10 mouse cellular contexts compared by ENCODE assay signal in the genomic region with DNA sequence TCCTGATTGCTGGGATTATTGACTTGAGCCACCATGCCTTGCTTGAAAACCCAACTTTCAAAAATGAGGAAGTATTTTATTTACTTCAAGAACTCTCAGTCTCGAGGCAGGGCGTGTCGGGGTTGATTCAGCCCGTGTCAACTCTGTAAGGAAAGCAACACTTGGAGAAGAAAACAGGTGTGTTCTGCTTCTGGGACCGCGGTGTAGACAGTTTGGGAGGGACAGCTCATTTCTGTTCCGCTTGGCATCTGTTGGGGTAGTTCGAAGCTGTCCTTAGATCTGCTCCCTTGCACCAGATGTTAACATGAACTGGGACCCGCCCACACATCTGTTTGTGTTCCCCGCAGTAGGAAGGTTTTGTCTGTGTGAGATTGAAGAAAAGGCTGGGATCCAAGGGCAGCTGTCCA. TPM values are rescaled to one million over a fixed set of nuclear protein-coding genes. Genes with fewer than 3 reads are reported as not detected.
DNase-seq lines count a peak whose midpoint lies in the region; ATAC-seq and TF ChIP-seq lines count a peak whose summit lies in the region.
"Had no signal": no experiment of that assay in that cellular context is flagged by ENCODE, and none has a peak within 500 bp of the region (broad histone marks: within the 10 kb centered on the region; RNA-seq: fewer than 3 reads in every experiment).

No protein-coding gene starts in this region.

- TF ChIP-seq POLR2A in limb, embryonic 14.5 days (IDR thresholded peaks at IDR 0.05; ENCODE audit: borderline replicate concordance, extremely low read depth, insufficient read depth, insufficient read length) = no peak

- intact Hi-C loops in heart, postnatal 36 days (cut with DNase I) = no loop called here

- no peak for ATAC-seq in limb, embryonic 14.5 days (ENCODE audit: low FRiP score, low read depth)
- no peak for ATAC-seq in inflammation-experienced regulatory T-cells, adult 6 months
- ATAC-seq: hindbrain, embryonic 16.5 days had no signal

- H3K9ac ChIP-seq in limb, embryonic 14.5 days (ENCODE audit: low read depth, low read length, severe bottlenecking) = no peak overlapping the region
- H3K9ac ChIP-seq: neural tube, embryonic 13.5 days had no signal

- no peaks in the 10 kb centered on the region for H3K9me3 ChIP-seq in limb, embryonic 14.5 days (ENCODE audit: control insufficient read depth, low read length)
- no peaks in the 10 kb centered on the region for H3K9me3 ChIP-seq in limb, embryonic 10.5 days (replicated peaks)
- H3K9me3 ChIP-seq: neural tube, embryonic 13.5 days had no signal

- H3K79me2 ChIP-seq in macrophage (ENCODE audit: inconsistent target) = peaks cover 6% of the 10 kb centered on the region; the same call in 1 of the 2 replicates

- H3K27me3 ChIP-seq in limb, embryonic 14.5 days (ENCODE audit: control insufficient read depth, insufficient read depth, low read length) = no peaks in the 10 kb centered on the region
- no peaks in the 10 kb centered on the region for H3K27me3 ChIP-seq in limb, embryonic 10.5 days (ENCODE audit: low read depth, poor library complexity, severe bottlenecking)
- H3K27me3 ChIP-seq: neural tube, embryonic 13.5 days had no signal

- no peak overlapping the region for H3K4me3 ChIP-seq in limb, embryonic 14.5 days (replicated peaks; ENCODE audit: low read length)
- no peak overlapping the region for H3K4me3 ChIP-seq in limb, embryonic 10.5 days
- H3K4me3 ChIP-seq in macrophage (ENCODE audit: inconsistent target) = peak overlapping the region; percentile 1; the same call in 1 of the 2 replicates
- H3K4me3 ChIP-seq: neural tube, embryonic 13.5 days had no signal

- peaks cover 3% of the 10 kb centered on the region; the same call in 1 of the 2 replicates for H3K4me1 ChIP-seq in limb, embryonic 14.5 days (ENCODE audit: control insufficient read depth, insufficient read depth, low read length)
- peaks cover 9% of the 10 kb centered on the region; the same call in 1 of the 2 replicates for H3K4me1 ChIP-seq in limb, embryonic 10.5 days

- 77% methylated on average over 10 of the region's 10 CpGs for WGBS in limb, embryonic 14.5 days
- 89% methylated on average over 10 of the region's 10 CpGs for WGBS in limb, embryonic 10.5 days
- whole genome bisulfite sequencing in macrophage (ENCODE audit: missing documents) = 9% methylated on average over 10 of the region's 10 CpGs

- peak; percentile 11 for DNase-seq in limb, embryonic 14.5 days (ENCODE audit: low spot score)
- DNase-seq in limb, embryonic 10.5 days (ENCODE audit: low spot score) = no peak
- peak; percentile 52 to 67 for DNase-seq in heart, postnatal 36 days
- no peak for DNase-seq in layer of hippocampus, adult 9-10 months (ENCODE audit: low spot score)
- no peak for DNase-seq in layer of hippocampus, postnatal 14 days (ENCODE audit: low spot score in 2 of 2)
- DNase-seq in adrenal gland, postnatal 4 days (ENCODE audit: low spot score in 2 of 2) = no peak

- no peaks in the 10 kb centered on the region for H3K36me3 ChIP-seq in limb, embryonic 14.5 days (ENCODE audit: control insufficient read depth, insufficient read depth, low read length)
- H3K36me3 ChIP-seq in limb, embryonic 10.5 days = no peaks in the 10 kb centered on the region
- no peaks in the 10 kb centered on the region for H3K36me3 ChIP-seq in macrophage (ENCODE audit: inconsistent target)
- H3K36me3 ChIP-seq: neural tube, embryonic 13.5 days had no signal

- no peak overlapping the region for H3K27ac ChIP-seq in limb, embryonic 14.5 days (replicated peaks; ENCODE audit: low read depth, low read length)
- H3K27ac ChIP-seq in limb, embryonic 10.5 days = no peak overlapping the region
- peak overlapping the region; percentile 81 for H3K27ac ChIP-seq in macrophage
- H3K27ac ChIP-seq: neural tube, embryonic 13.5 days had no signal

- no peak overlapping the region for H3K4me2 ChIP-seq in limb, embryonic 14.5 days (replicated peaks; ENCODE audit: low read depth, low read length, severe bottlenecking)
- H3K4me2 ChIP-seq: neural tube, embryonic 13.5 days had no signal

RNA-seq across cellular contexts. Expression of a gene that starts 28.8 kb away (rescaled TPM):
- polyA plus RNA-seq in limb, embryonic 14.5 days (2012; rRNA removed) = 5.6 and 6.2 TPM in 2 replicates
- polyA plus RNA-seq in limb, embryonic 14.5 days (2014; fragmentation: Nextera tagmentation; extraction: Ambion mirVana) = 5.8 and 6.1 TPM in 2 replicates
- polyA plus RNA-seq in limb, embryonic 10.5 days (2016; fragmentation: Nextera tagmentation; extraction: Ambion mirVana) = 3.0 and 3.4 TPM in 2 replicates
- 10 to 100 TPM; 23.1 to 27.3 TPM for total RNA-seq in heart, postnatal 36 days (2021)
- total RNA-seq in macrophage (2018; cell fraction: chromatin; rRNA removed) = 1,000 to 10,000 TPM in 1 of 26 experiments, 100 to 1,000 TPM in 25; 272 to 1,028 (median 411) TPM
- 100 to 1,000 TPM; 113 to 207 (median 161) TPM for total RNA-seq in macrophage (2018; cell fraction: cytosol; rRNA removed)
- total RNA-seq in macrophage (2018; cell fraction: nucleus; rRNA removed) = 100 to 1,000 TPM; 245 to 755 (median 378) TPM
- 66.7 to 127 TPM (median 117 TPM) in 3 replicates for polyA plus RNA-seq in macrophage (2018)
- 10 to 100 TPM in 2 of 3 experiments, 1 to 10 TPM in 1; 9.6 to 11.3 (median 10.1) TPM for polyA plus RNA-seq in inflammation-experienced regulatory T-cells, adult 6 months (2017; shearing (Covaris generic))
- total RNA-seq in layer of hippocampus, postnatal 14 days (2021) = 1 to 10 TPM; 4.0 to 5.2 TPM
- 100 to 1,000 TPM; 133 to 137 TPM for total RNA-seq in adrenal gland, postnatal 4 days (2021)

RNA-seq across cellular contexts. Expression of a gene that starts 38.7 kb away (rescaled TPM):
- polyA plus RNA-seq in limb, embryonic 14.5 days (2012; rRNA removed) = 6.2 and 7.0 TPM in 2 replicates
- 3.3 and 3.6 TPM in 2 replicates for polyA plus RNA-seq in limb, embryonic 14.5 days (2014; fragmentation: Nextera tagmentation; extraction: Ambion mirVana)
- 3.7 and 5.6 TPM in 2 replicates for polyA plus RNA-seq in limb, embryonic 10.5 days (2016; fragmentation: Nextera tagmentation; extraction: Ambion mirVana)
- 10 to 100 TPM in 1 of 2 experiments, 1 to 10 TPM in 1; 10.0 to 14.3 TPM for total RNA-seq in heart, postnatal 36 days (2021)
- 10 to 100 TPM in 15 of 26 experiments, 1 to 10 TPM in 11; 2.0 to 22.1 (median 14.3) TPM for total RNA-seq in macrophage (2018; cell fraction: chromatin; rRNA removed)
- 1 to 10 TPM; 3.9 to 8.9 (median 5.8) TPM for total RNA-seq in macrophage (2018; cell fraction: cytosol; rRNA removed)
- 10 to 100 TPM in 16 of 26 experiments, 1 to 10 TPM in 10; 5.0 to 20.2 (median 11.0) TPM for total RNA-seq in macrophage (2018; cell fraction: nucleus; rRNA removed)
- polyA plus RNA-seq in macrophage (2018) = 3.6 to 6.2 TPM (median 4.9 TPM) in 3 replicates
- 1 to 10 TPM; 3.8 to 7.0 (median 3.9) TPM for polyA plus RNA-seq in inflammation-experienced regulatory T-cells, adult 6 months (2017; shearing (Covaris generic))
- total RNA-seq in layer of hippocampus, postnatal 14 days (2021) = 10 to 100 TPM; 36.7 to 39.5 TPM
- 10 to 100 TPM; 11.3 to 14.2 TPM for total RNA-seq in adrenal gland, postnatal 4 days (2021)

RNA-seq across cellular contexts. Expression of a gene that starts 45.7 kb away (rescaled TPM):
- 2.3 and 3.1 TPM in 2 replicates for polyA plus RNA-seq in limb, embryonic 14.5 days (2012; rRNA removed)
- polyA plus RNA-seq in limb, embryonic 14.5 days (2014; fragmentation: Nextera tagmentation; extraction: Ambion mirVana) = 1.8 and 2.1 TPM in 2 replicates
- not detected in 2 replicates for polyA plus RNA-seq in limb, embryonic 10.5 days (2016; fragmentation: Nextera tagmentation; extraction: Ambion mirVana)
- not detected for total RNA-seq in heart, postnatal 36 days (2021)
- not detected for total RNA-seq in macrophage (2018; cell fraction: chromatin; rRNA removed)
- total RNA-seq in macrophage (2018; cell fraction: cytosol; rRNA removed) = not detected
- total RNA-seq in macrophage (2018; cell fraction: nucleus; rRNA removed) = not detected
- not detected in 3 replicates for polyA plus RNA-seq in macrophage (2018)
- polyA plus RNA-seq in inflammation-experienced regulatory T-cells, adult 6 months (2017; shearing (Covaris generic)) = not detected
- total RNA-seq in layer of hippocampus, postnatal 14 days (2021) = not detected
- total RNA-seq in adrenal gland, postnatal 4 days (2021) = under 1 TPM in 1 of 2 experiments, not detected in 1; 0.62 TPM
- polyA plus RNA-seq: hindbrain, embryonic 16.5 days; neural tube, embryonic 13.5 days had no signal

RNA-seq across cellular contexts. Expression of a gene that starts 57.9 kb away (rescaled TPM):
- 20.1 and 21.6 TPM in 2 replicates for polyA plus RNA-seq in limb, embryonic 14.5 days (2012; rRNA removed)
- polyA plus RNA-seq in limb, embryonic 14.5 days (2014; fragmentation: Nextera tagmentation; extraction: Ambion mirVana) = 12.4 and 14.7 TPM in 2 replicates
- polyA plus RNA-seq in limb, embryonic 10.5 days (2016; fragmentation: Nextera tagmentation; extraction: Ambion mirVana) = 25.9 and 28.7 TPM in 2 replicates
- total RNA-seq in heart, postnatal 36 days (2021) = 1 to 10 TPM; 4.9 TPM
- total RNA-seq in macrophage (2018; cell fraction: chromatin; rRNA removed) = 10 to 100 TPM in 11 of 26 experiments, 1 to 10 TPM in 15; 2.7 to 18.4 (median 8.4) TPM
- 1 to 10 TPM; 2.5 to 7.7 (median 5.8) TPM for total RNA-seq in macrophage (2018; cell fraction: cytosol; rRNA removed)
- total RNA-seq in macrophage (2018; cell fraction: nucleus; rRNA removed) = 10 to 100 TPM in 1 of 26 experiments, 1 to 10 TPM in 25; 1.9 to 10.7 (median 5.0) TPM
- polyA plus RNA-seq in macrophage (2018) = 5.1 to 8.0 TPM (median 5.6 TPM) in 3 replicates
- polyA plus RNA-seq in inflammation-experienced regulatory T-cells, adult 6 months (2017; shearing (Covaris generic)) = 1 to 10 TPM; 5.3 to 8.3 (median 7.7) TPM
- 10 to 100 TPM; 16.3 to 19.5 TPM for total RNA-seq in layer of hippocampus, postnatal 14 days (2021)
- total RNA-seq in adrenal gland, postnatal 4 days (2021) = 10 to 100 TPM; 14.0 to 14.3 TPM

Comparison
In these comparisons a context has a peak if more than half of its experiments do, and no peak if none do; other contexts are left out.
1. DNase-seq: peak in limb, embryonic 14.5 days (single experiment) and heart, postnatal 36 days (2 of 2); none in limb, embryonic 10.5 days (single experiment), layer of hippocampus, adult 9-10 months (single experiment), layer of hippocampus, postnatal 14 days (0 of 2) and adrenal gland, postnatal 4 days (0 of 2).